Mouse (Mus musculus) embryo, embryonic 11 days (tissue): Measurements from ENCODE around the gene Zfp853.

Experiments
- DNase-seq: peaks from one replicate; pipeline ENCODE4 v3.0.0-alpha.2; 2015

The Zfp853 gene

GRCm38 (mm10) chr5:143293404-143293803 lies at the start of gene Zfp853:
Zfp853 (minus strand) TSS chr5:143293623.
- DNase-seq = peak; percentile 25

GRCm38 (mm10) chr5:143339603-143340002 lies 46.2 kb upstream of the Zfp853 start:
- DNase-seq = no peak

- DNase-seq = peak; percentile 25
Observed at GRCm38 (mm10) chr5:143336559-143336958, 43.1 kb upstream of the Zfp853 start.

- DNase-seq = no peak
Observed at GRCm38 (mm10) chr5:143335089-143335460, 41.7 kb upstream of the Zfp853 start.

- no peak for DNase-seq
Observed at GRCm38 (mm10) chr5:143334418-143335088, 41.1 kb upstream of the Zfp853 start.

GRCm38 (mm10) chr5:143333872-143334271 lies 40.4 kb upstream of the Zfp853 start:
- DNase-seq = peak; percentile 76

GRCm38 (mm10) chr5:143328690-143329495 lies 35.5 kb upstream of the Zfp853 start, which contains the start of gene Zdhhc4:
Zdhhc4 (minus strand) TSS chr5:143329256.
- peak; percentile 96 for DNase-seq

- no peak for DNase-seq
Observed at GRCm38 (mm10) chr5:143317288-143317610, 23.8 kb upstream of the Zfp853 start.

GRCm38 (mm10) chr5:143316605-143317287 lies 23.3 kb upstream of the Zfp853 start:
- no peak for DNase-seq

- no peak for DNase-seq
Observed at GRCm38 (mm10) chr5:143315514-143315888, 22.1 kb upstream of the Zfp853 start.

GRCm38 (mm10) chr5:143314730-143315513 lies 21.5 kb upstream of the Zfp853 start, which contains the start of gene E130309D02Rik:
E130309D02Rik (minus strand) TSS chr5:143315360.
- peak; percentile 92 for DNase-seq

GRCm38 (mm10) chr5:143314183-143314729 lies 20.8 kb upstream of the Zfp853 start:
- peak; percentile 44 for DNase-seq

- peak; percentile 82 for DNase-seq
Observed at GRCm38 (mm10) chr5:143311886-143312285, 18.5 kb upstream of the Zfp853 start.

GRCm38 (mm10) chr5:143309916-143310315 lies 16.5 kb upstream of the Zfp853 start:
- DNase-seq = no peak

GRCm38 (mm10) chr5:143308825-143309224 lies 15.4 kb upstream of the Zfp853 start:
- no peak for DNase-seq

- DNase-seq = no peak
Observed at GRCm38 (mm10) chr5:143304251-143304650, 10.8 kb upstream of the Zfp853 start.

- no peak for DNase-seq
Observed at GRCm38 (mm10) chr5:143301296-143301695, 7.9 kb upstream of the Zfp853 start.

GRCm38 (mm10) chr5:143299686-143300085 lies 6.3 kb upstream of the Zfp853 start:
- peak; percentile 42 for DNase-seq

GRCm38 (mm10) chr5:143298391-143298790 lies 5.0 kb upstream of the Zfp853 start:
- DNase-seq = no peak

GRCm38 (mm10) chr5:143297986-143298385 lies 4.6 kb upstream of the Zfp853 start:
- DNase-seq = no peak

GRCm38 (mm10) chr5:143295330-143295729 lies 1.9 kb upstream of the Zfp853 start:
- no peak for DNase-seq

GRCm38 (mm10) chr5:143294862-143295261 lies 1.4 kb upstream of the Zfp853 start:
- DNase-seq = no peak

GRCm38 (mm10) chr5:143292879-143293278 lies 544 bp downstream of the Zfp853 start:
- DNase-seq = peak; percentile 8
